Mouse (Mus musculus): ENCODE data around the gene Nuak2.

The Nuak2 gene

DNA sequence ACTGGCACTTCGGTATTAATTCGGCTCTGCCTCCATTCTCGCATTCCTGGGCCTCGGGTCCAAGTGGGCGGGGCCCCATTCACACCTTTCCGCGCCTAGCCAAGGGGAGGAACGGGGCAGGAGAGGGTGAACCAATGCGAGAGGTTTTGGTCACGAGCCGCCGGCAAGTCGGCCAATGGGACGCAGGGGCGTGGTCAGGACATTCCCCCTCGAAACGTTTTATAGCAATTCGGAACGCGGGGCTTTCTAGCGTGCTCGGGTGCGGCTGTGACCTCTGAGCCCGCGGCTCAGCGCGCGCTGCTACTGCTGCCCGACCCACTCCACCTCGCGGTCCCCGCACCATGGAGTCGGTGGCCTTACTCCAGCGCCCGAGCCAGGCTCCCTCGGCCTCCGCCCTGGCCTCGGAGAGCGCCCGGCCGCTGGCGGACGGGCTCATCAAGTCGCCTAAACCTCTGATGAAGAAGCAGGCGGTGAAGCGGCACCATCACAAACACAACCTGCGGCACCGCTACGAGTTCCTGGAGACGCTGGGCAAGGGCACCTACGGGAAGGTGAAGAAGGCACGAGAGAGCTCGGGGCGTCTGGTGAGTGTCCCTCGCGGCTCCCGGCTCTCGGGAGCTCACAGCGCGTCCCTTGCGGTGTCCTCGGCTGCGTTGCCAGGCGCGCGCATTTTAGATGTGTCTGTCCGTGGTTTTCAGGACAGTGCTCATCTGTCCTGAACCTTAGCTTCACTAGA, at the start of gene Nuak2:
Gene Nuak2, plus strand, starts transcription at position 238 of the 736 bp plus-strand sequence.
- peak; percentile 98 for DNase-seq (ENCODE audit: low read depth, low spot score)

DNA sequence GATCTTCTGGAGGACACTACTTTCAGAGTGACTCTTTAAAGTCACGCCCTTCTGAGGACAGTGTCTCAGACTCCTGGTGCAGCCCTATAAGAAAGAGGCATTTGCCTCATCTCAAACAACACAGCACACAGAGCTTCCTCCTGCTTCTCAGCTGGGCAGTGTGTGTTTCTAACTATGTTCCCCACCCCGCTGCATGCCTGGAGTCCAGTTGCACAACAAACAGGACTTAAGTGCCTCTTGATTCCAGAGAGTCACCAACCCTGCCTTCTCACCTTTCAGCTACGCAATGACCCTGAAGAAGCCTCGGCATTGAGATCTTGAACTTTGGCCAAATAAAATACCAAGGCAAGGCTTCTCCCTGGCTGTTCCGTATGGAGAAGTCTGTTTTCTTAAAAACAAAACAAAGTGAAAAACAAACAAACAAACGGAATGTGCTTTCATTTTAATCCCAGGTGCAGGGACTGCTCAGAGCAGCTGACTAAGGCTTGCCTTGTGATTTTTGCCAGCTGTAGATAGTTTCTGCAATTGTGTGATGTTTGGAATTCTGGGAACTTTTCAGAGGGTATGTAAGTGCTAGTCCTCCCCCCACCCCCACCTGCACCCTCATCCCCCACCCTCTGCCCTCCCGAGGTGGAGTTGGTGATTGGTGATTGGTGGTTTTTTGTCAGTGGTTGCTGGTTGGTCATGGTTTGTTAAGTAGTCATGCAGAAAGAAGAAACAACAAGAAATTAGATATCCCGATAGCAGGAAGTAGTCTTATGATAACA, 49.0 kb upstream of the Nuak2 start:
- peak; percentile 63 for DNase-seq (ENCODE audit: low read depth, low spot score)

DNA sequence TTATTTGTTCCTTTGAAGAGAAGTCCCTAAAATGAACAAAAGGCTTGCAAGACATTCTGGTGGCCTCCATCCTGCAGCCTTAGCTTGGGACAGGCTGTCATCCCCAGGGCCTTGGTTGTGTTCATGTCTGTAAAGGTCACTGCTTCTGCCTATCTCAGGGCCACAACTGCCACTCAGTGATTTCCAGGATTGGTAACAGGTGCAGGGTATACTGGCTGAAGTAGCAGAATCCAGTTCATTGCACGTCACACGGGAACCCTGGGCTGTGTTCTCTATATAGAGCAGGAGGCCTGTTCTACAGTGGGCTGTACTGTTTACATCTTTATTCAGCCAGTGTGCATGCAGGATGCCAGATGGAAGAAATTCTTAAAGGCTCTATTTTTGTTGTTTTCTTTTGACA, 48.0 kb upstream of the Nuak2 start:
- no peak for DNase-seq (ENCODE audit: low read depth, low spot score)

DNA sequence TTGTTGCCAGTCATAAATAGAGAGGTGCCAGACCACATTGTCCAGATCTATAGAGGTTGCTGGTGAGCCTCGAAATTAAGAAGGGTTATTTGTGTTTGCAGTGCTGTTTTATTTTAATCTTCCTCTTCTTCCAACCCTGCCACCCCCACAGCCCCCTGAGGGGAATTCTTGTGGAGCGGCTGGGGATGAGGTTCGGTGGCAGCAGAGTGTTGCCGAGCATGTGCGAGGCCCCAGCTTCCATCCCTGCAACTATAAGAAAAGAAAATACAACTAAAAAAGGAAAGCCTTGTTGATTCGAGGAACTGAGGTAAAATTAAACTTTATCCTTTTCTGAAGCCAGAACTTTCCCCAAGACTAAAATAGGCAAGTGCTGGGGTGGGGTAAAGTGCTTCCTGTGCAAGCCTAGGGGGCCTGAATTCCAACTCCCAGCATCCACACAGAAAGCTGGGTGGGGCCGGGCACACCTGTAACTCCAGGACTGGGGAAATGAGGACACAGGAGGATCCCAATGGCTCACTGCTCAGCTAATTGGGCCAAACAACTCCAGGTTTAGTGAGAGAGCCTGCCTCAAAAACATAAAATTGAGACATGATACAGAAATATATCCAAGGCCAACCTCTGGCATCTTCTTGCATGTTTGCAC, 47.4 kb upstream of the Nuak2 start:
- no peak for DNase-seq (ENCODE audit: low read depth, low spot score)

DNA sequence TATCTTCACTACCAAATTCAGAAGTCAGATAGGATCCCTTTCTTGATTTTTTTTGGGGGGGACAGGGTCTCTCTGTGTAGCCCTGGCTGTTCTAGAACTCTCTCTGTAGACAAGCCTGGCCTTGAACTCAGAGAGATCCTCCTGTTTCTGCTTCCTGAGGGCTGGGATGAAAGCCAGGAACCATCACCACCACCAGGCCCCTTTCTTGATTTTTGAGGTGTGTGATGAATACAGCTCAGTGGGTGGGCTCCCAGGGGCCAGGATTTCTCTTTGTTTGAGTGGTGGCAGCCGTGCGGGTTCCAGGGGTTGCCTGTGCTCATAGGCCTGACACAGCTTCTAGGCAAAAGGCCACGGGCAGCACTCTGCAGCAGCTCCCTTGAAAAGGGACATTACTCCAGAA, 44.7 kb upstream of the Nuak2 start:
- peak; percentile 48 for DNase-seq (ENCODE audit: low read depth, low spot score)

DNA sequence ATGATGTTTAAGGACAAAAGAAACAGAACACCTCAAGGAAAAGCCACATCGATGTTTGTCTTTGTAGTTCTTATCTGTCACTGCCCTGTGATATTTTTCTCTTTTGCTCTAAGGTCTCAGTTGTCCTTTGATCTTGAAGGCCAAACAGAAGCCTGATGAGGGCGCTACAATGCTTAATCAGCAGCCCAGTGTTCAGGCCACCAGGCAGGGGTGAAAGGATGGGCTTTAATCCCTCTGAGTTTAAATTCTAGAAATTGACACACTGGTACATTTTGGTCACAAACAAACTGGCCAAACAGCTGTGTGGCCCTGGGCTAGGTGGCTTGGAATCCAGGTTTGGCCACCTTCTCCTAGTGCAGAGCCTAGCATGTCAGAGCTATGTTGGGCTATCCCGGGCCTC, 39.2 kb upstream of the Nuak2 start:
- DNase-seq (ENCODE audit: low read depth, low spot score), result no peak

DNA sequence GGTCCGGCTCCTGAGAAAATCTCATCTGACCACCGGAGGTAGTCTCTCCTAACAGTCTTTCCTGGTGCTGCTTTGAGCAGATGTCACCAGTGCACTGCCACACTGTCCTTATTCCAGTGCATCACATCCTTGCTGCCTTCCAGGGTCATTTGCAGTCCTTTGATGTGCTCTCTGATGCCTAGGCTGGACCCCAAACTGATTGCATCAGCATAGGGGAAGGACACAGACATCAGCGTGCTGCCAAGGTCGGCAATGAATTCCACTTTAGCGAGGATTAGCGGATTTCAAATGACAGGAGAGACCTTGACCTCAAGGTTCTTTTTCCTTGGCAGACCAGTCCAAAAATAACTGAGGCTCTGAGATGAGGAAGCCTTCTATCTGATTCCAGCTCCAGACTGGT, 38.8 kb upstream of the Nuak2 start:
- no peak for DNase-seq (ENCODE audit: low read depth, low spot score)

DNA sequence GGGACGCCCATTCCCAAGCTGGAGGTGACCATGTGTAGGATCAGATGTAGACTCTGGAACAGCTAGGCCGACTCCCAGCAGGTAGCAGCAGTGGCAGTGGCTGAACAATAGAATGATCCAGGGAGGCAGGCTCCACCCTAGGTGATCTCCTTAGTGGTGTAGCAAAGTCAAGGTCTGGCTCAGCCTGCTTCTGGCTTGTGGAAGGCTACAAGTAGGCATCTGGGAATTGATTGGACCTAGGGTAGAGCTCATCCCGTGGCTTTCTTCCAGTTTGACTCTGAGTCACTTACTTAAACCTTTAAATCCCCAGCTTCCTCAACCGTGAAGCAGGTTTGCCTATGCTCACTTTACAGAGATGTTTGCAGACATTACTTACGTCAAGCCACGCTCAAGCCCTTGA, 35.3 kb upstream of the Nuak2 start:
- DNase-seq (ENCODE audit: low read depth, low spot score), result peak; percentile 82

DNA sequence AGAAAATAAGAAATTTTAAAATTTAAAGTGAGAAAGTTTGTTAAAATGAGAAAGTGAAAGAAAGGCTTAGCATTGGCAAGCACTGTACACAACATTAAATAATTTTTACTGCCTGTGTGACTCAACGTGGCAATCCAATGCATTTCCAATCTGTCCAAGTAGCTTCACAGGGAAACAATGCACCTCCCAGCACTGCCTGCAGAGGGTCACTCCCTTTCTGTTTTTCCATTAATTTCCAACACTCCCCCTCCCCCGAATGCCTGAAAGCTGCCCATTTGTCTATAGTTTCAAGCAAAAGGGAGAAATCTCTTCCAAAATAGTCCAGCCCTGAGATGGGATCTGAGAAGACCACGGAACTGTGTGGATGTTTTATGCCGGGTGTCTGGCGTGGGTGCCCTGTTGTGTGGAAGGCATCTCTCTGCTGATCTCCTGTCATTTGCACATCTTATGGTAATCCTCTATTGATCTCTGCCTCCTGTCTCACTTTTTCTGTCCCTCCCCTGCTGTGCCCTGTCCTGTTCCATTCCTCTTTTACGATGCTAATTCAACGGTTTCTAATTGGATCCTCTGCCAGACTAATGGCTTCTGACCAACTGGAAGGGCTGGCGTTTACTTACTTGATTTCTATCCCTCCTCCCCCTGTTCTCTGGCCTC, 34.3 kb upstream of the Nuak2 start:
- peak; percentile 86 for DNase-seq (ENCODE audit: low read depth, low spot score)

DNA sequence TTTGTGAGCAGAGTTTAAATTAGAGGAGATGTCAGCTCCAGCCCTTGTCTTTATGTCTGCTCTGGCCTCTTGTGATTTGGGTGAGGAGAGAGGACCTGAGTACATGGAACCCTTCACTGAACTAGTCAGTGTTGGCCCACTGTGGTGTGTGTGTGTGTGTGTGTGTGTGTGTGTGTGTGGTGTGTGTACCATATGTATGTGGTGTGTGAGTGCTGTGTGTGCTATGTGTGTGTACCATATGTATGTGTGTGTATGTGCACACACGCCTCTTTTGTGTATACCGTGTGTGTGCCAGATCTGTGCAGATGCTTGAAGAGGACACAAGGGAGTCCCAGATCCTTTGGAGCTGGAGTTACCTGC, 33.8 kb upstream of the Nuak2 start:
- DNase-seq (ENCODE audit: low read depth, low spot score), result no peak

DNA sequence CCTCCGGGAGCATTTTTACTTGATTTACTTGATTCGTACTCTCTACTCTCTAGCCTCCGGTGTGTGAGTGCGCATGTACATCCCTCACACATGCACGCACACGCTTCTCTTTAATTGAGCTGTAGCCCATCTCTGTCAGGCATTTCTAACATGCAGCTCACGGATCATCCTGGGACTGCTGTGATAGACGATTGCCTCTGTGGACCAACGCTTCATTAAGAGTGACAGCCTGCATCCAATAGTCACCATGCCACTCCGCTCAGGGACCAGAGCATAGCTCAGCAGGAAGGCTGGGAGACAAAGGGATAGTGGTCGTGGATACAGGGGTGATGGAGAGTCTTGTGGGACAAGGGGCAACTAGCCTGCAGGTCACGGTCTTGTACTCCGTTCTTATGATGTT, 32.9 kb upstream of the Nuak2 start:
- no peak for DNase-seq (ENCODE audit: low read depth, low spot score)

DNA sequence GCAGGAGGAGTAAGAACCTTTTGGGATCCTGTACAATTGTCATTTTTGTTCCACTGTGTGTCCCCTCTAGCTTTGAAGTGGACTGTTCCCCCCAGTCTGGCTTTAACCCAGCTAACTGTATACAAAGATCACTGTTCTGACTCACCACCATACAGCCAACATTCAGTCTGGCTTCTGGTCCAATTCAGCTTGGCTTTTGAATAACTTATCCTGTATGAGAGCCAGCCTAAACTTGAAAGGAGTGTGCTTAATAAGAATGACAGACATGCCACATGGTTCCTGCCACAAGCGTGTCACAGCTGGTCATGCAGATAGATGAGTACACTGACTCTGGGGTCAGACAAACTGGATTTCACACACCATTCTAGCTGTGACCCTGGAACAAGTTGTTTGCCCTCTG, 29.2 kb upstream of the Nuak2 start:
- no peak for DNase-seq (ENCODE audit: low read depth, low spot score)

DNA sequence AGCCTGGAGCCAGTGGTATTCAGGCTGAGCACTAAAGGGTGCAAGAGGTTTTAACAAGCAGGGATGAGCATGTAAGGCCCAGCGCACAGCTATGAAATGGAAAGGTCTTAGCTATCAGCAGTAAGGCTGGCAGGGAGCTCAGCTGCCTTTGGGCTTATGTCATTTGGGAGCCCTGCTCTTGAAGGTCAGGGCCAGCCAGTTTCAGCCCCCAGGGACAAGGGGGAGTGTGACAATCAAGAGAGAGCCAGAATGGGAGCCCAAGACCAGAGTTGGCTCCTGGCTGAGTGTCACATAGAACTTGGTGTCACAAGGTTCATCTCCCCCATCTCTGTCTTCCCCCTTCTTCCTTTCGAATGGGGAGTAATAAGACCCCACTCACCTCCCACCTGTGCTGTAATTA, 28.5 kb upstream of the Nuak2 start:
- no peak for DNase-seq (ENCODE audit: low read depth, low spot score)

DNA sequence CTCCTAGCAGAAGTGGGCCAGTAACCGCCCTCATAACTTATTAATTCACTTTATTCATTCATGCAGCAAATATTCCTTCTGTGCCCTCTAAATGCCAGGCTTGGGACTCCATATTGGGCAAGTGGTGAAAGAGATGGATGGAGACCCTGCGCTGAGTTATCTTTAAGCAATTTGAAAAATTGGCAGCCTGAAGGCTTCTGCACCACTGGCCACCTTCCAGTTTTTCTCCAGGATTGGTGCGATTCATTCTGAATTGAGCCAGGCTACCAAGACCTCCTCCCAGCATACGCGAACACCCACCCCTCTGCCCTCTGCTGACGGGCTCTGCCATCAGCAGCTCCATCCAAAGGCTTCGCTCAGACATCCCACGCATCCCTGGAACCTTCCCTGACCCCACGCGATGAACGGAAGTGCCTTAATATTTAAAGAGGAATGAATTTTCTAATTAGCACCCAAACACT, 27.9 kb upstream of the Nuak2 start:
- DNase-seq (ENCODE audit: low read depth, low spot score), result peak; percentile 88

DNA sequence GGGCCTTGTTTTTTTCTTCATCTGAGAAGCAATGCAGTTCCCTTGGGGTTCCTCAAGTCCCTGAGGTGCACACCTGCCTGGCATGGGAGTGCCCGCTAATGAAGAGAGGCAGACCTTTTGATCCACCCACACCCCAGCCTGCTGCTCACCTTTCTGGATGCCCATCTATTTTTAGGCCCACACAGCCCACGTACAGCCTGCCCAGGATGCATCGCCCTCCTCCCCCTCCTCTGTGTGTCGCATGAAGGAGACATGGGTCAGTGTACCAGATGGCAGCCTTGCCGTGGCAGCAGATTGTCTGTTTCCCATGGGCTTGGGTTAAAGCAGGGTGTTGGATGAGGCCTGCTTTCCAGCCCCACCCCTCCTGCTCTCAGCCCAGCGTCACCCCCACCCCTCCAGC, 26.0 kb upstream of the Nuak2 start:
- no peak for DNase-seq (ENCODE audit: low read depth, low spot score)

DNA sequence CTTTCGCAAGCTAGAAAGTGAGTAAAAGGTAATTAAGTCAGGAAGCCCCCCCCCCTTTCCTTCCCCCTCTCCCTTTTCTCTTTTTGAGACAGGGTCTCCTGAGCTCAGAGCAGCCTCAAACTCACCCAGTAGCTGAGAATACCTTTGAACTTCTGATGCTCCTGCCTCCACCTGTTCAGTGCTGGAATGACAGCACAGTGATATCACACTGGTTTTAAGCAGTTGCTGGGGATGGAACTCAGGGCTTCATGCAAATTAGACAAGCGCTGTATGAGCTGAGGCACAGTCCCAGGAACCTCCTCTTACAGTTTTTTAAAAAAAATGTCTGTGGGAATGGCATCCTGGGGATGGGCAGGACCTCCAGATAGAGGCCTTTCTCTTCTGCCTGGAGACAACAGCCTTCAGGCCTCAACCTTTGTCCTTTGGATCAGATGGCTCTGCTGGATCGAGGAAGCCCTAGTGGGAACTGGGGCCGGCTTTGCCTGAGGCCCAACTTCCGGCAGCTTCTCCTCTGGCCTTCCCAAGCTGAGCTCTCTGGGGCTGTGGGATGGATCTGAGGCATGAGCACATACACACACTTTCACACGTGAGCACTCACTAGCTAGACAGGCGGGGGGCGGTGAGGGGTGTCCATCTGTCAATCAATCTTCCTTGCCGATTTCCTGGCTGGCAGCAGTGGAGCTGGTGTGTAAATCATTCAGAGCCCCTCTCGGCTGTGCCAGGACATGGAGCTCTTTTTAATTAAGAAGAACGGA, 24.8 kb upstream of the Nuak2 start:
- DNase-seq (ENCODE audit: low read depth, low spot score), result peak; percentile 77

DNA sequence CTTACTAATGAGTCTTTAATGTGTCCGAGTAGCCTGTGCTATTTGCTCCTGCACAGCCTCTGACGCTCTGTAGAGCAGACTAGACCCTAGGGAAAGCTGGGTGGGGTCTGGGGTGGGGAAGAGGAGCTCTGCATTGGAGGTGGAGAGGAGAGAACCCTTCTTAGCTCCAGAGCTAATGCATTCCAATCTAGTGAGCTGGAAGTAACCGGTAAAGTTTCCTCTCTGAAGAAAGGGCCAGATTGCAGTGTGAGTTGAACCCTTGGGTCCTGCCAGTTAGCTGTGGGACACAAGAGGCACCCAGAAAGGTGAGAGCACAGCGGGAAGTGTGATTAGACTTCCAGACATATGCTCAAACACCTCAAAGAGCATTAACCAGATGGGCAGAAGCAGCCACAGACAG, 24.2 kb upstream of the Nuak2 start:
- peak; percentile 56 for DNase-seq (ENCODE audit: low read depth, low spot score)

DNA sequence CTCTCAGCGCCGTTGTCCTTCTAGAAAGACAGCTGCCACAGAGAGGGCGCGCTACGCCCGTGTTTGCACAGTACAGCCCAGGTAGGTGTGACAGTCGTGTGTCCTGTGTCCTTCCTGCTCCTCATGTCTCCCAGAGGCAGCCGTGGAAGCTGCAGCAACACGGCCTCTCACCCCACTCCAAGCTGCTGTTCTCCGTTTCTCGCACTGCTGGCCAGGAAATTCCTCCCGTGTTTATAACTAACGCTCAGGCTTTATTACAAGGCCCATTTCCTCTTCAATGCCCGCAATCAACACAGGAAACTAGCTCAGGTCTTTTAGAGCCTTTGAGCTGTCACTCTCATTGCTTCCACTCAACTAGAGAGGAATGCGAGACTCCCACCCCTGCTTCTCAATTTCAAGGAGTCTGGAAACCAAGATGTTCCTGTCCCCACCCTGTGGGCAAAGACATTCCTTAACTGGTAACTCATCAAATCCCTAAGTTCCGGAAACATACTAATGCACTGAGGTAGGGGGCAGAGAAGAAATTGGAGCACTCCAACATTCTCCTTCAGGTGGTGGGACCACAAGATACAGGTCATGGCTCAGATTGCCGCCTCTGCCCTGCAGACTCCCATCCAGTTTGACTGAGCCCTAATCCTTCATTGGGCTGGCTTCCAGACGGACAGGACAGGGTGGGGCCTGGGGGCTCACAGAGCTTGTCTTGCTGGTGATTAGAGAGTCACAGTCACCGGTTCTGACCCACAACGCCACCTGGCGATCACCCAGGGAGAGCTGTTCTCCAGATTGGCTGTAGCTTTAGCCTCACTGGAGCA, 23.4 kb upstream of the Nuak2 start:
- peak; percentile 91 for DNase-seq (ENCODE audit: low read depth, low spot score)

DNA sequence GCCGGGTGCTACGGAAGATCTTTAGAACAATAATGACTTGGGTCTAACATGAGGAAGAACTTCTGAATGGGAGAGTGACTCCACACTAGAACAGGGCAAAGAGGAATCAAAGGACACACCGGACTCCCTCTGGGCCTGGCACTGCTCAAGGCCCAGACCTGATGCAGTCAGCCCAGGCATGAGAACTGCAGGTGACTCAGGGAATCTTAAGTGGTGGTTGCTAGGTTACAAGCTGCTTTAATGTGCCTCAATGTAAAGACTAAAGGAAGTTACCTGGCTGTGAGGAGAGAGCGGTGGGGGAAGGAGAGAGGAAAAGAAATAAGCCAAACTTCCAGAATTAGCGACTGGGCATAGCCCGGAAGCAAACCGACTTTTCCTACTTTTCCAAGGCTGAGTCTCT, 20.4 kb upstream of the Nuak2 start:
- DNase-seq (ENCODE audit: low read depth, low spot score), result no peak

DNA sequence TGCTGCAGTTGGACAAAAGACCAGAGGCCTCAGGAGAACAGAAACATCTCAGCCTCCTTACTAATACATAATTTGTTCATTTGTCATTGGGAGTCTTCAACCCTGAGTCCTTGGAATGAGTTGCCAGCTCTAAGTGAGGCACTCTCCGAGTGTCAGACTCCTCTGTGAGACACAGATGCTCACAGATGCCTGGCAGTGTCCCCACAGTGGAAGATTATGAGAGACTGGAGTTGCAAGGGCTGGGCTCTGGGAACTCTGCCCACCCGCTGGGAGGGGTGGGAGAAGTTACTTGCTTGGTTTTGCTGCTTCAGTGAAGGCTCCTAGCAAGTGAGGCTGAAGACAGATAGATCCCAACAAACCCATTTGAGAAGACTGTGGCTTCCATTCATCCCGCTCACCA, 19.9 kb upstream of the Nuak2 start:
- peak; percentile 38 for DNase-seq (ENCODE audit: low read depth, low spot score)

DNA sequence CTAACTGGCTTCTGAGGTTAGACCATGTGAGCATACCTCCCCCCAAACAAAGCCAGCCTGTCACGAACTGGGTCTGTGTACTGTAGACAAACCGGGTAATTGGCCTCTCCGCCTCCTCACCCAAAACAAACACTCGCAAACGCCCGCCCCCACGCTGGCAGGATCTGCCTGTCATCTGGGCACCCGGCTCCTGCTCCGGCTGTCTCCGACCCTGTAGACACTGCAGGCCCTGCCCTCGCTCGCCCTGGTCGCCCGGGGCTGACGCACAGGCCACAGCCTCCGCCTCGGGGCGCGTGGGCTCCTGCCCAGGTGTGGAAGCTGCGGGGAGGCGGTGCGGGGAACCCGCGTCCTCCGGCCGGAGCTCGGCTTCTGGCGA, 17.5 kb upstream of the Nuak2 start, which contains the start of gene Klhdc8a:
Gene Klhdc8a, plus strand, starts transcription at position 202 of the 376 bp plus-strand sequence.
- DNase-seq (ENCODE audit: low read depth, low spot score), result peak; percentile 40

Measured in ZHBTc4 (cell line).